Mouse (Mus musculus) layer of hippocampus, adult 8-10 months (tissue): ENCODE measurements around the gene Rbpj. TPM values are rescaled to one million over a fixed set of nuclear protein-coding genes. Genes with fewer than 3 reads are reported as not detected.
"Not testable (repeated sequence)": the region's sequence is repeated elsewhere in the genome, so short reads cannot be mapped to it uniquely, and the experiment has no call there.

Source experiments
- DNase-seq, 2 experiments: peaks; one replicate each; pipeline ENCODE4 v3.0.0; 2022; ENCODE audit warnings: low spot score in 2 of 2
- total RNA-seq, 4 experiments: library from RNA; stranded (reverse); gene quantifications; 2 replicates each; pipeline ENCODE4 v1.2.4; 2022

Gene Rbpj
- total RNA-seq, 4 experiments from 2014 or later = 20.9 to 32.8 (median 26.9) TPM

- DNase-seq = not testable (repeated sequence)
Observed at GRCm38 (mm10) chr5:53550329-53550728, 84.4 kb downstream of the Rbpj start.

GRCm38 (mm10) chr5:53551394-53551793, 85.4 kb downstream of the Rbpj start:
- DNase-seq = no peak

GRCm38 (mm10) chr5:53551910-53552309, 86.0 kb downstream of the Rbpj start:
- no peak for DNase-seq

GRCm38 (mm10) chr5:53553281-53553680, 87.3 kb downstream of the Rbpj start:
- DNase-seq = no peak

GRCm38 (mm10) chr5:53554180-53554579, 88.2 kb downstream of the Rbpj start:
- DNase-seq = no peak

- DNase-seq = no peak
Observed at GRCm38 (mm10) chr5:53554926-53555325, 89.0 kb downstream of the Rbpj start.

GRCm38 (mm10) chr5:53555474-53555873, 89.5 kb downstream of the Rbpj start:
- DNase-seq = no peak

- DNase-seq = no peak
Observed at GRCm38 (mm10) chr5:53555929-53556328, 90.0 kb downstream of the Rbpj start.

- DNase-seq = no peak
Observed at GRCm38 (mm10) chr5:53557544-53558260, 91.8 kb downstream of the Rbpj start.

GRCm38 (mm10) chr5:53561160-53561559, 95.2 kb downstream of the Rbpj start:
- DNase-seq = no peak

GRCm38 (mm10) chr5:53564309-53564708, 98.4 kb downstream of the Rbpj start:
- no peak for DNase-seq

GRCm38 (mm10) chr5:53565213-53565794, 99.4 kb downstream of the Rbpj start:
- no peak for DNase-seq

GRCm38 (mm10) chr5:53566485-53567083, 100.6 kb downstream of the Rbpj start:
- DNase-seq = no peak

GRCm38 (mm10) chr5:53572496-53572895, 106.5 kb downstream of the Rbpj start:
- no peak for DNase-seq

GRCm38 (mm10) chr5:53574883-53575442, 109.0 kb downstream of the Rbpj start:
- no peak for DNase-seq

- DNase-seq = no peak
Observed at GRCm38 (mm10) chr5:53577272-53577889, 111.4 kb downstream of the Rbpj start.

- DNase-seq = no peak
Observed at GRCm38 (mm10) chr5:53584069-53584767, 118.3 kb downstream of the Rbpj start.

- no peak for DNase-seq
Observed at GRCm38 (mm10) chr5:53588421-53589171, 122.6 kb downstream of the Rbpj start.

GRCm38 (mm10) chr5:53589172-53589960, 123.4 kb downstream of the Rbpj start:
- DNase-seq = peak; percentile 93 to 94
